10 mouse cellular contexts compared by ENCODE assay signal in genomic region chr10:88826947-88827306, GRCm38 (mm10). TPM values are rescaled to one million over a fixed set of nuclear protein-coding genes. Genes with fewer than 3 reads are reported as not detected.
DNase-seq lines count a peak whose midpoint lies in the region; ATAC-seq and TF ChIP-seq lines count a peak whose summit lies in the region.
"Not testable (repeated sequence)": the region's sequence is repeated elsewhere in the genome, so short reads cannot be mapped to it uniquely, and the experiment has no call there.
"Had no signal": no experiment of that assay in that cellular context is flagged by ENCODE, and none has a peak within 500 bp of the region (broad histone marks: within the 10 kb centered on the region; RNA-seq: fewer than 3 reads in every experiment).

No protein-coding gene starts in this region.

- not testable (repeated sequence) for H3K4me1 ChIP-seq in cerebellum, adult 2 months (ENCODE audit: control insufficient read depth, insufficient read depth, low read length); heart, postnatal 0 days (ENCODE audit: control insufficient read depth, insufficient read depth); kidney, adult 2 months (ENCODE audit: control insufficient read depth, insufficient read depth, low read length); liver, adult 2 months (ENCODE audit: control insufficient read depth, insufficient read depth, low read length); neural tube, embryonic 14.5 days (ENCODE audit: control insufficient read depth, insufficient read depth, low read length)
- peaks cover 11% of the 10 kb centered on the region for H3K4me1 ChIP-seq in forebrain, embryonic 14.5 days (ENCODE audit: control insufficient read depth, insufficient read depth, low read length)
- peaks cover 20% of the 10 kb centered on the region for H3K4me1 ChIP-seq in megakaryocyte, embryonic 14.5 days

- H3K4me2 ChIP-seq in forebrain, embryonic 14.5 days (ENCODE audit: low read length) = peak overlapping the region; percentile 80
- H3K4me2 ChIP-seq in heart, postnatal 0 days (ENCODE audit: low read depth, low read length) = peak overlapping the region; percentile 69
- H3K4me2 ChIP-seq in neural tube, embryonic 14.5 days (ENCODE audit: low read depth, low read length) = peak overlapping the region; percentile 76

- not testable (repeated sequence) for H3K79me2 ChIP-seq in liver, adult 2 months (ENCODE audit: control insufficient read depth, insufficient read depth, low read length)

- WGBS in cerebellum, adult 2 months = 5% methylated on average over 6 of the region's 6 CpGs
- WGBS in forebrain, embryonic 14.5 days = 5% methylated on average over 6 of the region's 6 CpGs
- WGBS in heart, postnatal 0 days = under 1% methylated on average over 6 of the region's 6 CpGs
- WGBS in kidney, adult 2 months = 2% methylated on average over 6 of the region's 6 CpGs
- 3% methylated on average over 6 of the region's 6 CpGs for WGBS in liver, adult 2 months
- 3% methylated on average over 6 of the region's 6 CpGs for WGBS in neural tube, embryonic 14.5 days

- H3K4me3 ChIP-seq in cerebellum, adult 2 months (replicated peaks; ENCODE audit: insufficient read depth, low read depth, low read length) = peak overlapping the region; percentile 88
- H3K4me3 ChIP-seq in forebrain, embryonic 14.5 days (ENCODE audit: low read depth, low read length) = peak overlapping the region; percentile 63
- peak overlapping the region; percentile 80 for H3K4me3 ChIP-seq in heart, postnatal 0 days (ENCODE audit: low read depth, low read length)
- peak overlapping the region; percentile 100 for H3K4me3 ChIP-seq in kidney, adult 2 months (ENCODE audit: insufficient read depth, low read depth, low read length)
- H3K4me3 ChIP-seq in liver, adult 2 months (ENCODE audit: insufficient read depth, low read depth, low read length) = peak overlapping the region; percentile 99
- H3K4me3 ChIP-seq in megakaryocyte, embryonic 14.5 days (replicated peaks) = peak overlapping the region; percentile 96
- peak overlapping the region; percentile 91 for H3K4me3 ChIP-seq in neural tube, embryonic 14.5 days (ENCODE audit: low read depth, low read length)

- not testable (repeated sequence) for TF ChIP-seq CTCF in cerebellum, adult 2 months (IDR thresholded peaks at IDR 0.05; ENCODE audit: borderline replicate concordance, insufficient read depth, low read depth, low read length); heart, postnatal 0 days (IDR thresholded peaks at IDR 0.05; ENCODE audit: low read depth); kidney, adult 2 months (conservative IDR thresholded peaks at IDR 0.05; ENCODE audit: insufficient read depth, insufficient read length, low read depth, low read length); liver, adult 2 months (IDR thresholded peaks at IDR 0.05; ENCODE audit: low read depth, low read length)

- H3K36me3 ChIP-seq in forebrain, embryonic 14.5 days (ENCODE audit: control insufficient read depth, insufficient read depth, low read length) = peaks cover 19% of the 10 kb centered on the region
- H3K36me3 ChIP-seq in heart, postnatal 0 days (replicated peaks; ENCODE audit: control insufficient read depth, insufficient read depth, low read length) = peaks cover 28% of the 10 kb centered on the region
- H3K36me3 ChIP-seq in kidney, adult 2 months (ENCODE audit: control insufficient read depth, insufficient read depth, low read length); liver, adult 2 months (ENCODE audit: control insufficient read depth, insufficient read depth, low read length); neural tube, embryonic 14.5 days (ENCODE audit: control insufficient read depth, insufficient read depth, low read length): not testable (repeated sequence)
- peaks cover 30% of the 10 kb centered on the region for H3K36me3 ChIP-seq in megakaryocyte, embryonic 14.5 days (replicated peaks; ENCODE audit: low read length)

- H3K9me3 ChIP-seq in forebrain, embryonic 14.5 days (replicated peaks; ENCODE audit: control insufficient read depth, low read length); heart, postnatal 0 days (replicated peaks; ENCODE audit: control insufficient read depth, low read length); megakaryocyte, embryonic 14.5 days; neural tube, embryonic 14.5 days (ENCODE audit: control insufficient read depth, low read length): not testable (repeated sequence)

- H3K27me3 ChIP-seq in cerebellum, adult 2 months (ENCODE audit: control insufficient read depth, insufficient read depth, low read length); forebrain, embryonic 14.5 days (replicated peaks; ENCODE audit: control insufficient read depth, insufficient read depth, low read length); heart, postnatal 0 days (ENCODE audit: control insufficient read depth, insufficient read depth, low read length); kidney, adult 2 months (replicated peaks; ENCODE audit: control insufficient read depth, insufficient read depth, low read length); liver, adult 2 months (ENCODE audit: control insufficient read depth, insufficient read depth, low read length); megakaryocyte, embryonic 14.5 days (replicated peaks); neural tube, embryonic 14.5 days (ENCODE audit: control insufficient read depth, insufficient read depth, low read length): not testable (repeated sequence)

- DNase-seq in cerebellum, adult 2 months; forebrain, embryonic 14.5 days (ENCODE audit: low spot score); heart, postnatal 0 days (ENCODE audit: low spot score); kidney, adult 2 months; liver, adult 2 months (ENCODE audit: extremely low read depth, low read depth, low spot score): not testable (repeated sequence)

- TF ChIP-seq POLR2A in cerebellum, adult 2 months (IDR thresholded peaks at IDR 0.05; ENCODE audit: borderline replicate concordance, insufficient read depth, low read length); kidney, adult 2 months (IDR thresholded peaks at IDR 0.05; ENCODE audit: low read depth, low read length); liver, adult 2 months (IDR thresholded peaks at IDR 0.05; ENCODE audit: extremely low read depth, insufficient read depth, low read length): not testable (repeated sequence)

- not testable (repeated sequence) for TF ChIP-seq EP300 in heart, postnatal 0 days (IDR thresholded peaks at IDR 0.05; ENCODE audit: low read depth)

- peak; percentile 67 for ATAC-seq in forebrain, embryonic 14.5 days
- ATAC-seq in heart, postnatal 0 days (ENCODE audit: insufficient read depth, low read depth) = not testable (repeated sequence)
- peak; percentile 68 for ATAC-seq in neural tube, embryonic 14.5 days (ENCODE audit: low read depth)

- not testable (repeated sequence) for H3K27ac ChIP-seq in cerebellum, adult 2 months (ENCODE audit: insufficient read depth, low read length); forebrain, embryonic 14.5 days (ENCODE audit: low read depth, low read length); heart, postnatal 0 days (ENCODE audit: low read depth); liver, adult 2 months (replicated peaks; ENCODE audit: insufficient read depth, low read depth, low read length); neural tube, embryonic 14.5 days (ENCODE audit: low read depth, low read length)
- peak overlapping the region; percentile 70; the same call in 1 of the 2 replicates for H3K27ac ChIP-seq in kidney, adult 2 months (ENCODE audit: insufficient read depth, low read depth, low read length)

- peak overlapping the region; percentile 62 for H3K9ac ChIP-seq in forebrain, embryonic 14.5 days (ENCODE audit: low read length)
- H3K9ac ChIP-seq in heart, postnatal 0 days (replicated peaks; ENCODE audit: low read depth, low read length) = peak overlapping the region; percentile 55; the same call in 1 of the 2 replicates
- peak overlapping the region; percentile 47; the same call in 1 of the 2 replicates for H3K9ac ChIP-seq in liver, adult 2 months (ENCODE audit: low read depth, low read length)
- peak overlapping the region; percentile 54 for H3K9ac ChIP-seq in neural tube, embryonic 14.5 days (replicated peaks; ENCODE audit: low read depth, low read length)

RNA-seq across cellular contexts. Expression of gene Utp20, which starts 0.3 kb away (rescaled TPM):
- 15.5 and 15.7 TPM in 2 replicates for polyA plus RNA-seq in cerebellum, adult 2 months (2012; rRNA removed)
- polyA plus RNA-seq in forebrain, embryonic 14.5 days (2014; fragmentation: Nextera tagmentation; extraction: Ambion mirVana) = 10.7 and 11.7 TPM in 2 replicates
- total RNA-seq in heart, postnatal 0 days (2014; rRNA removed; ENCODE audit: low replicate concordance) = 3.8 and 6.5 TPM in 2 replicates
- 4.6 and 5.0 TPM in 2 replicates for polyA plus RNA-seq in heart, postnatal 0 days (2015; fragmentation: Nextera tagmentation; extraction: Ambion mirVana)
- polyA plus RNA-seq in kidney, adult 2 months (2012; rRNA removed) = 10.9 and 14.2 TPM in 2 replicates
- total RNA-seq in liver, adult 2 months (2014; rRNA removed) = 8.7 and 9.4 TPM in 2 replicates
- polyA plus RNA-seq in liver, adult 2 months (2012; rRNA removed) = 2.1 and 3.4 TPM in 2 replicates
- 1.3 TPM in 1 of 2 replicates, not detected in the other for polyA plus RNA-seq in megakaryocyte, embryonic 14.5 days (2012; ENCODE audit: insufficient read depth, low replicate concordance)
- polyA plus RNA-seq in neural tube, embryonic 14.5 days (2014; fragmentation: Nextera tagmentation; extraction: Ambion mirVana) = 12.4 and 12.9 TPM in 2 replicates

RNA-seq across cellular contexts. Expression of gene Slc5a8, which starts 58.9 kb away (rescaled TPM):
- 0.10 and 0.18 TPM in 2 replicates for polyA plus RNA-seq in cerebellum, adult 2 months (2012; rRNA removed)
- 0.03 TPM in 1 of 2 replicates, not detected in the other for polyA plus RNA-seq in forebrain, embryonic 14.5 days (2014; fragmentation: Nextera tagmentation; extraction: Ambion mirVana)
- not detected in 2 replicates for total RNA-seq in heart, postnatal 0 days (2014; rRNA removed; ENCODE audit: low replicate concordance)
- polyA plus RNA-seq in heart, postnatal 0 days (2015; fragmentation: Nextera tagmentation; extraction: Ambion mirVana) = 0.10 TPM in 1 of 2 replicates, not detected in the other
- polyA plus RNA-seq in kidney, adult 2 months (2012; rRNA removed) = 25.3 and 25.5 TPM in 2 replicates
- not detected in 2 replicates for total RNA-seq in liver, adult 2 months (2014; rRNA removed)
- 0.07 TPM in 1 of 2 replicates, not detected in the other for polyA plus RNA-seq in liver, adult 2 months (2012; rRNA removed)
- polyA plus RNA-seq in megakaryocyte, embryonic 14.5 days (2012; ENCODE audit: insufficient read depth, low replicate concordance) = not detected in 2 replicates
- 0.05 and 0.06 TPM in 2 replicates for polyA plus RNA-seq in neural tube, embryonic 14.5 days (2014; fragmentation: Nextera tagmentation; extraction: Ambion mirVana)
- total RNA-seq: gastrocnemius, adult 8-10 months; heart, postnatal 25 days; megakaryocyte-erythroid progenitor cell, adult 5-6 weeks had no signal

Comparison
In these comparisons a context has a peak if more than half of its experiments do, and no peak if none do; other contexts are left out.
1. RNA of gene Slc5a8, which starts 58.9 kb away (polyA plus RNA-seq): 25.3 to 25.5 TPM in kidney, adult 2 months; 0.10 to 0.18 TPM in cerebellum, adult 2 months, 0.07 TPM in liver, adult 2 months, 0.05 to 0.06 TPM in neural tube, embryonic 14.5 days, 0.03 TPM in forebrain, embryonic 14.5 days, 0.10 TPM in heart, postnatal 0 days and not detected in megakaryocyte, embryonic 14.5 days; every median in the first group is over 10 times any median in the second.
2. Peak in every context shown above with its lines, with median percentiles within 50 percentile points of each other: H3K4me3 ChIP-seq, H3K4me2 ChIP-seq and H3K9ac ChIP-seq.